Mouse (Mus musculus): ENCODE results near the gene Prkar1b. TPM values are rescaled to one million over a fixed set of nuclear protein-coding genes. Genes with fewer than 3 reads are reported as not detected.

The Prkar1b gene
- polyA plus RNA-seq, 1 experiment, result 3.6 TPM

DNA sequence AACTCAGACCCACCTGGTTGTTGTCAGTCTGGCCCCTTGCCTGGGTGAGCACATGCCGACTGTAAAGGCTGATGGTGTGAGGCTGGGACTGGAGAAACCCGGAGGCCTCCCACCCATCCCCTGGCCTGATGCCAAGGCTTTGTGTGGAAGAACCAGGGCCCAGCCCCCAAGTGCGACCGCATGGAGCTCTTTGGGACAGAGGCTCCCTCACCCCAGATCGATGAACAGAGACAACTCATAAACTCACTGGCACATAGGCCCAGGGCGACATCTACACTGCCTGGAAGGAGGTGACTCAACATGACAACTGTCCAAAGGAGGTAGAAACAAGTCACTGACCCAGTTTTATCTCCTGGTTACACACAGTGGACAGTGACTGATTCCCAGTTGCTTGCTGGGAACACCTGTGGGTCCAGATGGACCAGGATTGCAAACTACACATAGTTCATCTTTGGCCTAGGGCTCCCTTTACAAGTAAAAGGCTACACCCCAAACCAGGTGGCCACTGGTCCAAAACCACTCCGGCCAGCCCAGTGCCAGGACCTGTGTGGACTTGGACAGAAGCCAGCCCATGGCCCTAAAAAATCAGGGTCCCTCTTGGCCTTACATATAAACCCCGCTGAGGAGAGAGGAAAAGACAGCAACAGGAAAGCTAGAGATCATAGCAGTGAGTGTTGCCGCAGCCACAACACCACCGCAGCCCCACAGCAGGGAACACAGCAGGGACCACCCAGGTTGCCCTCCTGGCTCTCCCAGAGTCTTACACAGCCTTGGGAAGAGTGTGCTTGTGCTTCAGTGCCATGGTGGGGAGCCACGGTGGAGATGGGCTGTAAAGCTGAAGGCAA, 72.3 kb downstream of the Prkar1b start:
- no peak for DNase-seq
- no peaks in the 10 kb centered on the region for H3K4me1 ChIP-seq (replicated peaks; ENCODE audit: control insufficient read depth, insufficient read depth, low read length)
- H3K4me3 ChIP-seq (ENCODE audit: control insufficient read depth, insufficient read depth, low read length), result no peak overlapping the region
- no peak overlapping the region for H3K27ac ChIP-seq (ENCODE audit: control insufficient read depth, insufficient read depth, low read length)
- TF ChIP-seq POLR2A (IDR thresholded peaks at IDR 0.05; ENCODE audit: control insufficient read depth, extremely low read depth, insufficient read depth, low read length, poor library complexity) (no peak), CTCF (IDR thresholded peaks at IDR 0.05; ENCODE audit: borderline replicate concordance, control insufficient read depth, extremely low read depth, insufficient read depth, low read length, poor library complexity) (no peak)
- 88% methylated on average over 11 of the region's 11 CpGs for WGBS
- no peaks in the 10 kb centered on the region for H3K36me3 ChIP-seq (ENCODE audit: control insufficient read depth, insufficient read depth, low read length)
- no peaks in the 10 kb centered on the region for H3K27me3 ChIP-seq (ENCODE audit: control insufficient read depth, insufficient read depth, low read length)

DNA sequence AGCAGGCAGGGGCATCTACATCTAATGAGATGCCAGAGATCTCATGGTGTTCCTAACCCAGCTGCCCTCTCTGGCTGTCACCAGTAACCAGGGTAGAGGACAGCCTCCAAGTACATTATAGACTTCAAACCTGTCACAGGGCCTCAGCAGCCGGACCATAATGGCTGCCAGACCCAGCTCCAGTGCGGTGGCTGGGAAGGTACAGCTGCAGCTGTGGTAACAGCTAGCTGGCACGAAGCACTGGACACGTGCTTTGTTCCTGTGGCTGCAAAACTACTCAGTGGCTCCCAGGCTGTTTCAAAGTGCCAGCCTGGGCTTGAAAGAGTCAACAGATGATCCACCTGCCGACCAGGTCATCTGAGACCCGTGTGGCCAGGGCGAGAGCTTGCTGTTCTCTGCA, 73.4 kb downstream of the Prkar1b start:
- Histone ChIP-seq H3K4me1 (replicated peaks; ENCODE audit: control insufficient read depth, insufficient read depth, low read length) (no peaks in the 10 kb centered on the region), H3K27me3 (ENCODE audit: control insufficient read depth, insufficient read depth, low read length) (no peaks in the 10 kb centered on the region), H3K36me3 (ENCODE audit: control insufficient read depth, insufficient read depth, low read length) (no peaks in the 10 kb centered on the region), H3K27ac (ENCODE audit: control insufficient read depth, insufficient read depth, low read length) (no peak overlapping the region), H3K4me3 (ENCODE audit: control insufficient read depth, insufficient read depth, low read length) (no peak overlapping the region)
- WGBS, result 86% methylated on average over 7 of the region's 7 CpGs
- no peak for DNase-seq
- TF ChIP-seq CTCF (IDR thresholded peaks at IDR 0.05; ENCODE audit: borderline replicate concordance, control insufficient read depth, extremely low read depth, insufficient read depth, low read length, poor library complexity) (no peak), POLR2A (IDR thresholded peaks at IDR 0.05; ENCODE audit: control insufficient read depth, extremely low read depth, insufficient read depth, low read length, poor library complexity) (no peak)

DNA sequence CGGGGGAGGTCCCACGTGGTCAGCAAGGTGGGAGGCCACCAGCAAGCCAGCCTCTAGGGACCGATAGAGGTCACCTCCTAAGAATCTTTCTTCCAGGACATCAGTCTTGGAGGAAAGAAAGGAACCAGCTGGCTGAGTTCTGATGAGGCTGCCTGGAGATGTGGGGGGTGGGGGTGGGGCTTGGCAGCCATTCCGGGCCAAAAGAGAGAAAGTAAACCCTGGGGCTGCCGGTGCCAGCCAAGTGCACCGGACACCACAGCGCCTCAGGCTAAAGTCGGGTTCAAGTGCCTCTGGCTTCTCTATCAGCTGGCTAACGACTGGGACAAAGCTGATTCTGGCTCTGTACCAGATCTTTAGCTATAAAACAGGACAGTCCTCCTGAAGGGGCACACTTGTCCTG, 74.0 kb downstream of the Prkar1b start:
- WGBS, result 71% methylated on average over 9 of the region's 9 CpGs
- Histone ChIP-seq H3K36me3 (ENCODE audit: control insufficient read depth, insufficient read depth, low read length) (no peaks in the 10 kb centered on the region), H3K4me3 (ENCODE audit: control insufficient read depth, insufficient read depth, low read length) (no peak overlapping the region), H3K27me3 (ENCODE audit: control insufficient read depth, insufficient read depth, low read length) (no peaks in the 10 kb centered on the region), H3K4me1 (replicated peaks; ENCODE audit: control insufficient read depth, insufficient read depth, low read length) (no peaks in the 10 kb centered on the region), H3K27ac (ENCODE audit: control insufficient read depth, insufficient read depth, low read length) (no peak overlapping the region)
- TF ChIP-seq POLR2A (IDR thresholded peaks at IDR 0.05; ENCODE audit: control insufficient read depth, extremely low read depth, insufficient read depth, low read length, poor library complexity) (no peak), CTCF (IDR thresholded peaks at IDR 0.05; ENCODE audit: borderline replicate concordance, control insufficient read depth, extremely low read depth, insufficient read depth, low read length, poor library complexity) (no peak)
- DNase-seq, result no peak

DNA sequence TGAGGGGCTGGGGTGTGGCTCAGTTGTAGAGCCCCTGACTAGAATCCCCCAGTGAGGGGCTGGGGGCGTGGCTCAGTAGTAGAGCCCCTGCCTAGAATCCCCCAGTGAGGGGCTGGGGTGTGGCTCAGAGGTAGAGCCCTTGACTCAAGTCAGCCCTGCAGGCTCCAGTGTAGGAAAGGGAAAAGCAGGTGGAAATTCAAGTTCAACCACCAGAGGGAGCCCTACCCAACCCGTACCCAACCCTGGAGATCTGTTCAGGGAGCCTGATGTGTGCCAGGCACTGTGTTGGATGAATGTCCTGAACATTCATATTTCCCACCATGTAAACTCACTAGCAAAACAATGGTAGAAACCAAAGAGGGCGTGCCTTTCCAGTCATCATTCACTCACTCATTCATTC, 74.7 kb downstream of the Prkar1b start:
- Histone ChIP-seq H3K27ac (ENCODE audit: control insufficient read depth, insufficient read depth, low read length) (no peak overlapping the region), H3K4me1 (replicated peaks; ENCODE audit: control insufficient read depth, insufficient read depth, low read length) (no peaks in the 10 kb centered on the region), H3K36me3 (ENCODE audit: control insufficient read depth, insufficient read depth, low read length) (no peaks in the 10 kb centered on the region), H3K27me3 (ENCODE audit: control insufficient read depth, insufficient read depth, low read length) (no peaks in the 10 kb centered on the region), H3K4me3 (ENCODE audit: control insufficient read depth, insufficient read depth, low read length) (no peak overlapping the region)
- peak; percentile 47; the same call in 1 of the 2 replicates for TF ChIP-seq CTCF (IDR thresholded peaks at IDR 0.05; ENCODE audit: borderline replicate concordance, control insufficient read depth, extremely low read depth, insufficient read depth, low read length, poor library complexity)
- TF ChIP-seq POLR2A (IDR thresholded peaks at IDR 0.05; ENCODE audit: control insufficient read depth, extremely low read depth, insufficient read depth, low read length, poor library complexity), result no peak
- DNase-seq, result peak; percentile 75
- 29% methylated on average over 3 of the region's 3 CpGs for WGBS

DNA sequence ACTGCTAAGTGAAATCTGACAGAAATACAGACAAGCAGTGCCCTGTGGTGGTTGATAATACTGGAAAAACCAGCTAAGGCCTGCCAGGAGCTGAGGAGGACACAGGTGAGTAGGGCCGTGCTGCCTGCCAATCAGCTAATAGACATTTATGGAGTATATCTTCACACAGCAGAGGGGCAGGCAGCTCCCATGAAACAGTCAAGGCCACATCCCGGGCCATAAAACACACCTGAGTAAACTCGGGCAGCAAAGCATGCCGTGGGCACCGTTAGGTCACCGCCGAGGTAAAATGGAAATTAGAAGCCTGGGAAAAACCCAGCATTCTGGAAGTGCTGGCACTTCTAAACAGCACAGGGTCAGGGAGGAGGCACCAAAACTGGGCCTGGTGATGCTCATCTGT, 75.8 kb downstream of the Prkar1b start:
- H3K27me3 ChIP-seq (ENCODE audit: control insufficient read depth, insufficient read depth, low read length), result no peaks in the 10 kb centered on the region
- DNase-seq, result no peak
- 94% methylated on average over 7 of the region's 7 CpGs for WGBS
- H3K4me3 ChIP-seq (ENCODE audit: control insufficient read depth, insufficient read depth, low read length), result no peak overlapping the region
- H3K27ac ChIP-seq (ENCODE audit: control insufficient read depth, insufficient read depth, low read length), result no peak overlapping the region
- no peaks in the 10 kb centered on the region for H3K36me3 ChIP-seq (ENCODE audit: control insufficient read depth, insufficient read depth, low read length)
- no peak for TF ChIP-seq POLR2A (IDR thresholded peaks at IDR 0.05; ENCODE audit: control insufficient read depth, extremely low read depth, insufficient read depth, low read length, poor library complexity)
- no peak for TF ChIP-seq CTCF (IDR thresholded peaks at IDR 0.05; ENCODE audit: borderline replicate concordance, control insufficient read depth, extremely low read depth, insufficient read depth, low read length, poor library complexity)
- no peaks in the 10 kb centered on the region for H3K4me1 ChIP-seq (replicated peaks; ENCODE audit: control insufficient read depth, insufficient read depth, low read length)

DNA sequence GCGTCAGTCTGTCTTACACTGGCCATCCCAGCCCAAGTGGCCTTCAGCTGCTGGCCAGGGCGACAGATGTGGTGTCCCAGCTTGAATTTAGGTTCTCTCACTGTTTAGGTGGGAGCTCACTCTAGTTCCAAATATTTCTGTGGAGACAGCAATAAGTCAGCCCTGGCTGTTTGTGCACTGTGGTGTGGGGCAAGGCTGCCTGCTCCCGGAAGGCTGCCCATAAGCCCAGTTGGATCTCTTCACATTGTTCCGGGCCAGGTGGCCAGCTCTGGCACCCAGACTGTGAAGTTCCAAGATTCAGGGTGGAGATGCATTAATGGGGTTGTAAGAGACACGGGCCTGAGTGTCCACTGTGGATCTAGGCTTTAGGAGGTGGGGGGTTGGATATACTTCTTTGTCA, 76.9 kb downstream of the Prkar1b start:
- TF ChIP-seq CTCF (IDR thresholded peaks at IDR 0.05; ENCODE audit: borderline replicate concordance, control insufficient read depth, extremely low read depth, insufficient read depth, low read length, poor library complexity) (no peak), POLR2A (IDR thresholded peaks at IDR 0.05; ENCODE audit: control insufficient read depth, extremely low read depth, insufficient read depth, low read length, poor library complexity) (no peak)
- WGBS, result 92% methylated on average over 5 of the region's 5 CpGs
- Histone ChIP-seq H3K36me3 (ENCODE audit: control insufficient read depth, insufficient read depth, low read length) (no peaks in the 10 kb centered on the region), H3K27me3 (ENCODE audit: control insufficient read depth, insufficient read depth, low read length) (no peaks in the 10 kb centered on the region), H3K4me1 (replicated peaks; ENCODE audit: control insufficient read depth, insufficient read depth, low read length) (no peaks in the 10 kb centered on the region), H3K27ac (ENCODE audit: control insufficient read depth, insufficient read depth, low read length) (no peak overlapping the region), H3K4me3 (ENCODE audit: control insufficient read depth, insufficient read depth, low read length) (no peak overlapping the region)
- no peak for DNase-seq

Data from thymus, adult 2 months (tissue).